Mouse (Mus musculus): Measurements from ENCODE around the gene Prss41. TPM values are rescaled to one million over a fixed set of nuclear protein-coding genes. Genes with fewer than 3 reads are reported as not detected.
A peak's percentile ranks its signal among the peaks of the same experiment; 100 is the strongest.

Prss41 gene
- polyA plus RNA-seq, 1 experiment from 2014 or later = 4.5 TPM

- H3K27ac ChIP-seq = peak overlapping the region; percentile 17
These were observed 7.1 kb upstream of the Prss41 start for GRCm38 (mm10) chr17:23850853-23851749.

GRCm38 (mm10) chr17:23850028-23850427, 6.1 kb upstream of the Prss41 start:
- DNase-seq (ENCODE audit: extremely low spot score, low spot score) = no peak
- Histone ChIP-seq H3K36me3 (replicated peaks) (no peaks in the 10 kb centered on the region), H3K9me3 (no peaks in the 10 kb centered on the region), H3K4me1 (no peaks in the 10 kb centered on the region), H3K27ac (no peak overlapping the region), H3K4me3 (no peak overlapping the region), H3K27me3 (ENCODE audit: poor library complexity, severe bottlenecking) (peaks cover under 1% of the 10 kb centered on the region; the same call in 1 of the 2 replicates)
- 61% methylated on average over 2 of the region's 2 CpGs for WGBS

More at GRCm38 (mm10) chr17:23850853-23851749, 7.1 kb upstream of the Prss41 start:
- Histone ChIP-seq H3K36me3 (replicated peaks) (no peaks in the 10 kb centered on the region), H3K9me3 (no peaks in the 10 kb centered on the region), H3K27me3 (ENCODE audit: poor library complexity, severe bottlenecking) (no peaks in the 10 kb centered on the region), H3K4me3 (no peak overlapping the region), H3K4me1 (no peaks in the 10 kb centered on the region)
- WGBS = 67% methylated on average over 18 of the region's 19 CpGs
- DNase-seq (ENCODE audit: extremely low spot score, low spot score) = peak; percentile 72

- DNase-seq (ENCODE audit: extremely low spot score, low spot score) = no peak
- WGBS = 44% methylated on average over 23 of the region's 23 CpGs
- peak overlapping the region; percentile 57; the same call in 1 of the 2 replicates for H3K27ac ChIP-seq
These were observed 696 bp downstream of the Prss41 start for GRCm38 (mm10) chr17:23843141-23843811.

GRCm38 (mm10) chr17:23841145-23841544, 2.8 kb downstream of the Prss41 start:
- peaks cover 17% of the 10 kb centered on the region for H3K27me3 ChIP-seq (ENCODE audit: poor library complexity, severe bottlenecking)
- 29% methylated on average over 4 of the region's 4 CpGs for WGBS
- peaks cover 14% of the 10 kb centered on the region for H3K4me1 ChIP-seq
- H3K9me3 ChIP-seq = no peaks in the 10 kb centered on the region
- peak; percentile 55 for DNase-seq (ENCODE audit: extremely low spot score, low spot score)
- H3K4me3 ChIP-seq = no peak overlapping the region
- H3K27ac ChIP-seq = no peak overlapping the region
- H3K36me3 ChIP-seq (replicated peaks) = no peaks in the 10 kb centered on the region

More at GRCm38 (mm10) chr17:23843141-23843811, 696 bp downstream of the Prss41 start:
- Histone ChIP-seq H3K4me3 (peak overlapping the region; percentile 47), H3K4me1 (peaks cover 12% of the 10 kb centered on the region), H3K9me3 (no peaks in the 10 kb centered on the region), H3K36me3 (replicated peaks) (no peaks in the 10 kb centered on the region), H3K27me3 (ENCODE audit: poor library complexity, severe bottlenecking) (peaks cover 17% of the 10 kb centered on the region)

- Histone ChIP-seq H3K4me1 (peaks cover 7% of the 10 kb centered on the region), H3K27ac (0 out of 2 replicates have a peak within 1 kb of the TSS, but pooled peaks have one; percentile 53), H3K9me3 (no peaks in the 10 kb centered on the region), H3K4me3 (no peak within 1 kb of the TSS), H3K27me3 (ENCODE audit: poor library complexity, severe bottlenecking) (peaks cover 28% of the 10 kb centered on the region), H3K36me3 (replicated peaks) (no peaks in the 10 kb centered on the region)
- WGBS = 56% methylated on average over 8 of the region's 8 CpGs
- DNase-seq (ENCODE audit: extremely low spot score, low spot score) = no peak
These were observed 7.9 kb downstream of the Prss41 start, which contains the start of gene Prss33 for GRCm38 (mm10) chr17:23836006-23836575. Prss33 (minus strand) TSS chr17:23836056.

- H3K27me3 ChIP-seq (ENCODE audit: poor library complexity, severe bottlenecking) = peaks cover 34% of the 10 kb centered on the region
- no peak for DNase-seq (ENCODE audit: extremely low spot score, low spot score)
- H3K36me3 ChIP-seq (replicated peaks) = peaks cover 14% of the 10 kb centered on the region
- WGBS = 98% methylated on average over 1 of the region's 1 CpGs
- peaks cover 30% of the 10 kb centered on the region for H3K4me1 ChIP-seq
- H3K4me3 ChIP-seq = no peak overlapping the region
- H3K9me3 ChIP-seq = no peaks in the 10 kb centered on the region
- H3K27ac ChIP-seq = no peak overlapping the region
These were observed 12.8 kb downstream of the Prss41 start for GRCm38 (mm10) chr17:23831201-23831600.

GRCm38 (mm10) chr17:23829064-23829619, 14.8 kb downstream of the Prss41 start, which contains the start of gene Elob:
Elob (minus strand) TSS chr17:23829136.
- under 1% methylated on average over 40 of the region's 42 CpGs for WGBS
- peaks cover 35% of the 10 kb centered on the region for H3K36me3 ChIP-seq (replicated peaks)
- H3K9me3 ChIP-seq = no peaks in the 10 kb centered on the region

GRCm38 (mm10) chr17:23828271-23829001, 15.5 kb downstream of the Prss41 start:
- peaks cover 29% of the 10 kb centered on the region for H3K4me1 ChIP-seq
- H3K27me3 ChIP-seq (ENCODE audit: poor library complexity, severe bottlenecking) = peaks cover 16% of the 10 kb centered on the region
- peaks cover 42% of the 10 kb centered on the region for H3K36me3 ChIP-seq (replicated peaks)
- peak overlapping the region; percentile 93 for H3K27ac ChIP-seq
- WGBS = under 1% methylated on average over 47 of the region's 47 CpGs
- H3K4me3 ChIP-seq = peak overlapping the region; percentile 89
- no peak for DNase-seq (ENCODE audit: extremely low spot score, low spot score)
- no peaks in the 10 kb centered on the region for H3K9me3 ChIP-seq

More at GRCm38 (mm10) chr17:23829064-23829619, 14.8 kb downstream of the Prss41 start, which contains the start of gene Elob:
- DNase-seq (ENCODE audit: extremely low spot score, low spot score) = peak; percentile 91
- Histone ChIP-seq H3K4me1 (peaks cover 29% of the 10 kb centered on the region), H3K27ac (peak within 1 kb of the TSS; percentile 93), H3K27me3 (ENCODE audit: poor library complexity, severe bottlenecking) (peaks cover 24% of the 10 kb centered on the region), H3K4me3 (peak within 1 kb of the TSS; percentile 89)

- 93% methylated on average over 4 of the region's 4 CpGs for WGBS
- H3K36me3 ChIP-seq (replicated peaks) = peaks cover 70% of the 10 kb centered on the region
These were observed 18.4 kb downstream of the Prss41 start for GRCm38 (mm10) chr17:23825591-23825990.

GRCm38 (mm10) chr17:23823614-23824013, 20.4 kb downstream of the Prss41 start:
- peaks cover 90% of the 10 kb centered on the region for H3K36me3 ChIP-seq (replicated peaks)
- H3K4me3 ChIP-seq = no peak overlapping the region; the same call in 1 of the 2 replicates
- H3K27me3 ChIP-seq (ENCODE audit: poor library complexity, severe bottlenecking) = no peaks in the 10 kb centered on the region
- no peak for DNase-seq (ENCODE audit: extremely low spot score, low spot score)
- no peak overlapping the region for H3K27ac ChIP-seq
- H3K4me1 ChIP-seq = peaks cover 23% of the 10 kb centered on the region
- WGBS = 93% methylated on average over 12 of the region's 12 CpGs
- peaks cover 21% of the 10 kb centered on the region for H3K9me3 ChIP-seq

More at GRCm38 (mm10) chr17:23825591-23825990, 18.4 kb downstream of the Prss41 start:
- peaks cover 29% of the 10 kb centered on the region for H3K4me1 ChIP-seq
- H3K4me3 ChIP-seq = no peak overlapping the region; the same call in 1 of the 2 replicates
- peaks cover under 1% of the 10 kb centered on the region; the same call in 1 of the 2 replicates for H3K9me3 ChIP-seq
- H3K27me3 ChIP-seq (ENCODE audit: poor library complexity, severe bottlenecking) = 0 out of 2 replicates have a peak, but pooled peaks cover 1% of the 10 kb centered on the region
- H3K27ac ChIP-seq = no peak overlapping the region
- DNase-seq (ENCODE audit: extremely low spot score, low spot score) = no peak

- H3K27me3 ChIP-seq (ENCODE audit: poor library complexity, severe bottlenecking) = no peaks in the 10 kb centered on the region
- WGBS = 88% methylated on average over 16 of the region's 16 CpGs
- peaks cover 18% of the 10 kb centered on the region for H3K4me1 ChIP-seq
- DNase-seq (ENCODE audit: extremely low spot score, low spot score) = no peak
- peaks cover 96% of the 10 kb centered on the region for H3K36me3 ChIP-seq (replicated peaks)
- peaks cover 27% of the 10 kb centered on the region for H3K9me3 ChIP-seq
- H3K27ac ChIP-seq = no peak overlapping the region
- no peak overlapping the region for H3K4me3 ChIP-seq
These were observed 21.0 kb downstream of the Prss41 start for GRCm38 (mm10) chr17:23823018-23823417.

Measured in forebrain, embryonic 10.5 days (tissue).